Mouse (Mus musculus) ES-E14 (cell line): Measurements from ENCODE around the gene Psmd5. TPM values are rescaled to one million over a fixed set of nuclear protein-coding genes. Genes with fewer than 3 reads are reported as not detected.

ENCODE experiments used
- DNase-seq: peaks from one replicate; pipeline ENCODE4 v3.0.0-alpha.2; 2013; ENCODE audit warnings: low read depth, low spot score
- H3K27ac ChIP-seq: 2 replicates; pipeline ENCODE4 v1.5.1; 2012; ENCODE audit warnings: low read depth, mild to moderate bottlenecking, low read length, moderate library complexity, mixed read lengths; ENCODE audit not compliant: poor library complexity, insufficient read depth, severe bottlenecking
- H3K36me3 ChIP-seq: 2 replicates; pipeline ENCODE4 v1.6.1; 2012; ENCODE audit warnings: mild to moderate bottlenecking, low read length, moderate library complexity, mixed read lengths; ENCODE audit not compliant: control insufficient read depth, poor library complexity, insufficient read depth, severe bottlenecking
- H3K4me1 ChIP-seq, 2 experiments: fragments of 150-350 bp in 1 of 2; sonication (generic) in 1 of 2; 2 replicates each; pipeline ENCODE4 v1.6.1; 2012; ENCODE audit warnings: low read length in 2 of 2, mild to moderate bottlenecking in 1 of 2, mixed read lengths in 1 of 2; ENCODE audit not compliant: control insufficient read depth in 2 of 2, insufficient read depth in 2 of 2, poor library complexity in 1 of 2
- H3K4me3 ChIP-seq, 2 experiments: fragments of 150-350 bp in 1 of 2; sonication (generic) in 1 of 2; 2 replicates each; pipeline ENCODE4 v1.5.1; 2012; ENCODE audit warnings: low read length in 2 of 2, low read depth in 1 of 2, mild to moderate bottlenecking in 1 of 2, mixed read lengths in 1 of 2; ENCODE audit not compliant: insufficient read depth in 1 of 2, poor library complexity in 1 of 2, severe bottlenecking in 1 of 2
- H3K9ac ChIP-seq: 2 replicates; pipeline ENCODE4 v1.6.1; 2012; ENCODE audit warnings: low read depth, mild to moderate bottlenecking, low read length, mixed read lengths; ENCODE audit not compliant: poor library complexity, insufficient read depth, severe bottlenecking
- H3K9me3 ChIP-seq: fragments of 150-350 bp; sonication (generic); 2 replicates; pipeline ENCODE4 v1.6.1; 2012; ENCODE audit warnings: low read depth, mild to moderate bottlenecking, low read length; ENCODE audit not compliant: control insufficient read depth, insufficient read depth
- CHD2 ChIP-seq: IDR thresholded peaks from 2 replicates; pipeline ENCODE4 v1.6.1; 2014; ENCODE audit warnings: mild to moderate bottlenecking, low read depth, low read length, inconsistent platforms
- HCFC1 ChIP-seq: IDR thresholded peaks from 2 replicates; pipeline ENCODE4 v1.6.1; 2012; ENCODE audit warnings: low read length, inconsistent platforms, borderline replicate concordance; ENCODE audit not compliant: insufficient read depth
- MAFK ChIP-seq: IDR thresholded peaks from 2 replicates; pipeline ENCODE4 v1.6.1; 2014; ENCODE audit warnings: mild to moderate bottlenecking, low read depth, low read length, inconsistent platforms; ENCODE audit not compliant: insufficient read depth
- ZC3H11A ChIP-seq: IDR thresholded peaks from 2 replicates; pipeline ENCODE4 v1.6.1; 2012; ENCODE audit warnings: low read depth, mild to moderate bottlenecking, inconsistent platforms, low read length, borderline replicate concordance
- ZNF384 ChIP-seq: IDR thresholded peaks from 2 replicates; pipeline ENCODE4 v1.6.1; 2012; ENCODE audit warnings: low read depth, low read length, inconsistent platforms
- in situ Hi-C, 2 experiments: fragments of 600-800 bp; cut with MboI; formaldehyde crosslinking; loops; one replicate each; pipeline ENCODE4 v1.15.1; 2025; ENCODE audit warnings: low sequenced_read_pairs in 2 of 2, inconsistent platforms in 1 of 2; ENCODE audit not compliant: unreplicated experiment in 2 of 2
- total RNA-seq: library from RNA; depleted of rRNA; stranded (reverse); fragments of 300-350 nt; gene quantifications from 2 replicates; pipeline ENCODE4 v1.2.3, GENCODE M21; 2012

The Psmd5 gene
- total RNA-seq, 1 experiment: 50.6 TPM

GRCm38 (mm10) chr2:34903652-34904405, 29.1 kb upstream of the Psmd5 start:
- Histone ChIP-seq H3K9ac (no peak overlapping the region), H3K36me3 (no peaks in the 10 kb centered on the region), H3K27ac (no peak overlapping the region), H3K9me3 (no peaks in the 10 kb centered on the region), H3K4me1 (peaks cover 0 to 7% of the 10 kb centered on the region in 2 experiments; a peak in 1 of 4 replicates), H3K4me3 (no peak overlapping the region)
- TF ChIP-seq ZNF384: no peak
- TF ChIP-seq ZC3H11A: no peak
- no peak for TF ChIP-seq HCFC1
- no peak for TF ChIP-seq CHD2
- TF ChIP-seq MAFK: no peak
- no peak for DNase-seq
- in situ Hi-C loops: no loop called here

- Histone ChIP-seq H3K36me3 (no peaks in the 10 kb centered on the region), H3K27ac (no peak overlapping the region), H3K4me3 (no peak overlapping the region), H3K4me1 (peaks cover 0 to 7% of the 10 kb centered on the region in 2 experiments; a peak in 1 of 4 replicates), H3K9me3 (no peaks in the 10 kb centered on the region), H3K9ac (no peak overlapping the region)
- in situ Hi-C loops: no loop called here
- no peak for TF ChIP-seq HCFC1
- TF ChIP-seq ZNF384: no peak
- TF ChIP-seq ZC3H11A: no peak
- TF ChIP-seq MAFK: no peak
- no peak for TF ChIP-seq CHD2
- no peak for DNase-seq
These were observed 28.4 kb upstream of the Psmd5 start for GRCm38 (mm10) chr2:34903191-34903590.

- no peak overlapping the region for H3K9ac ChIP-seq
- TF ChIP-seq ZNF384 (no peak), HCFC1 (no peak), CHD2 (no peak), ZC3H11A (no peak), MAFK (no peak)
- peaks cover 0 to 9% of the 10 kb centered on the region in 2 experiments; a peak in 2 of 4 replicates for H3K4me1 ChIP-seq
- no peak overlapping the region for H3K4me3 ChIP-seq
- DNase-seq: no peak
- in situ Hi-C loops: no loop called here
- H3K36me3 ChIP-seq: 0 out of 2 replicates have a peak, but pooled peaks cover 1% of the 10 kb centered on the region
- no peak overlapping the region for H3K27ac ChIP-seq
- H3K9me3 ChIP-seq: no peaks in the 10 kb centered on the region
These were observed 28.0 kb upstream of the Psmd5 start for GRCm38 (mm10) chr2:34902731-34903130.

- H3K27ac ChIP-seq: no peak overlapping the region
- 0 out of 2 replicates have a peak, but pooled peaks cover 1% of the 10 kb centered on the region for H3K36me3 ChIP-seq
- in situ Hi-C loops: no loop called here
- H3K4me1 ChIP-seq: peaks cover 0 to 11% of the 10 kb centered on the region in 2 experiments; a peak in 2 of 4 replicates
- H3K9ac ChIP-seq: no peak overlapping the region
- H3K4me3 ChIP-seq: no peak overlapping the region
- TF ChIP-seq CHD2 (no peak), MAFK (no peak), ZNF384 (no peak)
- no peak for DNase-seq
- H3K9me3 ChIP-seq: no peaks in the 10 kb centered on the region
These were observed 27.0 kb upstream of the Psmd5 start for GRCm38 (mm10) chr2:34901726-34902125.

GRCm38 (mm10) chr2:34900412-34900811, 25.6 kb upstream of the Psmd5 start:
- Histone ChIP-seq H3K9ac (no peak overlapping the region), H3K4me1 (peaks cover 0 to 10% of the 10 kb centered on the region in 2 experiments; a peak in 2 of 4 replicates), H3K9me3 (no peaks in the 10 kb centered on the region), H3K27ac (no peak overlapping the region), H3K4me3 (no peak overlapping the region), H3K36me3 (0 out of 2 replicates have a peak, but pooled peaks cover 1% of the 10 kb centered on the region)
- no peak for DNase-seq
- TF ChIP-seq ZNF384 (no peak), ZC3H11A (no peak), CHD2 (no peak), HCFC1 (no peak), MAFK (no peak)
- in situ Hi-C loops: no loop called here
